Mouse (Mus musculus) left cerebral cortex, adult 8-10 months (tissue): ENCODE results near the gene Mepce. TPM values are rescaled to one million over a fixed set of nuclear protein-coding genes. Genes with fewer than 3 reads are reported as not detected.
"Not testable (repeated sequence)": the region's sequence is repeated elsewhere in the genome, so short reads cannot be mapped to it uniquely, and the experiment has no call there.

Experiments used
- DNase-seq, 2 experiments: peaks; one replicate each; pipeline ENCODE4 v3.0.0; 2022; ENCODE audit warnings: low spot score in 2 of 2
- total RNA-seq, 4 experiments: library from RNA; stranded (reverse); gene quantifications; 2 replicates each; pipeline ENCODE4 v1.2.4; 2022

Gene Mepce
- total RNA-seq, 4 experiments from 2014 or later = 42.8 to 57.8 (median 45.5) TPM

GRCm38 (mm10) chr5:137759971-137760412, 27.5 kb downstream of the Mepce start:
- DNase-seq = peak; percentile 75 to 95

GRCm38 (mm10) chr5:137758921-137759534, 28.4 kb downstream of the Mepce start:
- no peak for DNase-seq

DNA sequence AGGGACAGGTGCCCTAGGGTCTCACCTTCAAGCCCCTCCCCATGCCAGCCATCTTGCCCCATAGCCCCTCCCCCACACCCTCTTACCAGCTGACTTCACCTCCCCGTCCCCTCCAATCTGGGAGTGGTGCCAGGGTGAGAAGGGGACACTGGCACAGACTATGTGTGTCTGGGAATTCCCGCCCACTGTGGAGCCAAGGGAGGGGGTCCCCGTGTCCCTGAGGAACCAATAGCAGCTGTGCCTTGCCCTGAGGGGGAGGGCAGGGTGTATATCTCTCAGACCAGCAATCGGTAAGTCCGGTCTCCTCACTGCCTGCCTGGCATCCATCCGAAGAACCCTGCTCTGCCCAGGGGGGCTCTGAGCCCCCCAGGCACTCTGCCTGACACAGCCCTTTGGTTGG, 29.6 kb downstream of the Mepce start:
- DNase-seq = peak in 1 of 2 experiments; percentile 94

GRCm38 (mm10) chr5:137756882-137757661, 30.4 kb downstream of the Mepce start:
- DNase-seq = peak; percentile 75 to 89

DNA sequence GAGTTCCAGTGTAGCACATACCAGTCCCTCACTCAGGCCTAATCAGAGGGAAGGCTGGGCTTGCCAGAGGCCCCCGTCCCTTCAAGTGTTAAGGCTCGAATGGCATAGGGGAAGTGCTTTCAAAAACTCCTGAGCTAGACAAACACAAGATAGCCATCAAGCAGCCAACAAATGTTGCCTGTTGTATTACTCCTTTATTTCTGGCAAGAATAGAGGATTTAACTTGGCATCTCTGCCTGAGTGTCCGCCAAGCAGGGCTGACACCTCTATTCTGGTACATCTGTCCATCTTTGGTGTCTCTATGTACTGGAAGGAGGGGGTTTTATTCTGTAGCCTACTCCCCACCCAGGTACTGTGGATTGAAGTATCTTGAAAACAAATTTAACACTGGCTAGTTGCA, 31.3 kb downstream of the Mepce start:
- no peak for DNase-seq

DNA sequence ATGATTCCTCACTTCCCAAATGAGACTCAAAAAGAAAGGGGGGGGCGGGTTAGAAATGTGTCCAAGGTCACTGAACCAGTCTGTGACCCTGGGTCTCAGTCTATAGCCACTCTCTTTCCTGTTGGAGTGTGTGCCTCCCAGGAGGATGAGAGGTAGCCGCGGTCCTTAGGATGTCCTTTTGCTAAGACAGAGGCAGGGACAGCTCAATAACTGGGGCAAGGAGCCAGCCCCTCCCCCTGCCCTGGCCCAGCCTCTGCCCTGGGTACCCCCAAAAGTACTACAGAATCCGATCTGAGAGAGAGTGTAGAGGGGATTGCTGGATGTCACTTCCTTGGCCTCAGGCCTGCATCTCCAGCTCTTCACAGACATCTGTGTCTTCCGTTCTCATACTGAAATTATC, 32.0 kb downstream of the Mepce start:
- no peak for DNase-seq

GRCm38 (mm10) chr5:137753111-137753832, 34.2 kb downstream of the Mepce start:
- DNase-seq = no peak

DNA sequence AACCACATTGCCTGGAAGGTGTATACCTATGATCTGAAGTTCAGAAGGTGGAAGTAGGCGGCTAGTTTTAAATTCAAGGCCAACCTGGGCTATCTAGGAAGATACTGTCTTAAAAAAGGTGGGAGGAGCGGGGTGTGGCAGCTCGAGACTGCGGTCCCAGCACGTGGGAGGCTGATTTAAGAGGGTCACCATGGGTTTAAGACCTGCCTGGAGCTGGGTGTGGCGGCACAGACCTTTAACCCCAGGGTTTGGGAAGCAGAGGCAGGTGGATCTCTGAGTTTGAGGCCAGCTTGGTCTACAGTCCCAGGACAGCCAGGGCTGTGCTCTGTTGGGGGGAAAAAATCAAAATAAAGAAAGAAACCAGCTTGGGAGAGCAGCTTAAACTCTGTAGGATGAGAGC, 35.5 kb downstream of the Mepce start:
- DNase-seq = no peak

DNA sequence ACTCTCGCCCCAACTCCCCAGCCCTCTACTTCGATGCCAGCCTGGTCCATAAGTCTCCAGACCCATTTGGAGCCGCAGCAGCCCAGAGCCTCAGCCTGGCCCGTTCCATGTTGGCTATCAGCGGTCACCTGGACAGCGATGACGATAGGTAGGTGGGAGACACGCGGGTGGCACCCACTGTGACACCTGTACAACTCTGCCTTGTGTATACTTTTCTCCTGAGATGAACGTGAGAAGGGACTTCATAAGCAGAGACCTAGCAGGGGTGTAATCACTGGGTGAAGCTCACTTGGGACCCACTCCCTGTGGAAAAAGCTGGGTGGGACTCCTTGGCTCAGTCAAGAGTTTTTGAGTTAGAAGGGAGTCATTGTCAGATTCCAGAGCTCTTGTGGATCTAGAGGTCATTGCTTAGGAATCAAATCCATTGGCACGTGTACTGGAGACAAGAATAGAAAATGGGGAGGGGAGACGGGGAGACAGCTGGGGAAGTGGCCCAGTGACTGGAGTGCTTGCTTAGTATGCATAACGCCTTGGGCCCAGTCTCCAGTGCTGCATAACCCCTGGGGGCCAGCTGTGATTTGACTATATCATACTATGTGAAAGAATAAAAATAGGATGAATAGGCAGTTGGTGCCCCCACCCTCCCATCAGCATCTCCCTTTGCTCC, 36.1 kb downstream of the Mepce start:
- DNase-seq = no peak

DNA sequence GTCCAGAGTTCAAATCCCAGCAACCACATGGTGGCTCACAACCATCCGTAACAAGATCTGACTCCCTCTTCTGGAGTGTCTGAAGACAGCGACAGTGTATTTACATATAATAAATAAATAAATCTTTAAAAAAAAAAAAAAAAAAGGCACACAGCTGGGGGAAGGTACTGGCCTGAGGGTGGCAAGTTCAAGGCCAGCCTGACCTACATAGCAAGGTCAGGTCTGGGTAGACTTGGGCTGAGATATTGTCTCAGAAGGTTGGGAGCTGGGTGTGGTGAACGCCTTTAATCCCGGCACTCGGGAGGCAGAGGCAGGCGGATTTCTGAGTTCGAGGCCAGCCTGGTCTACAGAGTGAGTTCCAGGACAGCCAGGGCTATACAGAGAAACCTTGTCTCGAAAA, 37.2 kb downstream of the Mepce start:
- not testable (repeated sequence) for DNase-seq

DNA sequence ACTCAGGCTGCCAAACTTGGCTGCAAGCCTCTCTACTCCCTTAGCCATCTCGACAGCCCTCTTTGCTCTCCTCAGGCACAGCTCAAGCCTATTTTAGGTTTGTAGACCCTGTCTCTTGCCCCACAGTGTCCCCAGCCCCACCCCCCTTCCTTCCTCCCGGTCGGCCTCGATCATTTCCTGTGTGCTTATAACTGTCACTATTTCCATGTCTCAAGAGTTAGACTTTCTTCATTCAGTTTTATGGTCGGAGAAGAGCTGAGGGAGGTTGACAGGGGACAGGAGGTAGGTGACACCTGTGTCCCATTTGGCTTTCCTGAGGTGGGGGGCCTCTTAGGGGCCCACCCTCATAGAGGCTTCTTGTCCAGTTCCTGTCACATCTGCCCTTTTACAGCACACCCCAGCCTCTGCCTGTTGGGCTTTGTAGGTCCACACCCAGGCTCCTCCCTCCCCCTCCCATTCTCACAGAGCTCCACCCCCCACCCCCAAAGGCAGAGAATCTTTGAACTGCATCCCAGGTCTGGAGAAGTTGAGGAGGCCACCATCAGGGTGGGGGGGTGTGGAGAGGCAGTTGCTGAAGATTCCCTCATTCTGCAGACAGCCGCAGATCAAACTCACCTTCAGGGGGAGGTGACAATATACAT, 38.1 kb downstream of the Mepce start:
- DNase-seq = no peak

- DNase-seq = no peak
These were observed 39.2 kb downstream of the Mepce start for GRCm38 (mm10) chr5:137748130-137748770.

DNA sequence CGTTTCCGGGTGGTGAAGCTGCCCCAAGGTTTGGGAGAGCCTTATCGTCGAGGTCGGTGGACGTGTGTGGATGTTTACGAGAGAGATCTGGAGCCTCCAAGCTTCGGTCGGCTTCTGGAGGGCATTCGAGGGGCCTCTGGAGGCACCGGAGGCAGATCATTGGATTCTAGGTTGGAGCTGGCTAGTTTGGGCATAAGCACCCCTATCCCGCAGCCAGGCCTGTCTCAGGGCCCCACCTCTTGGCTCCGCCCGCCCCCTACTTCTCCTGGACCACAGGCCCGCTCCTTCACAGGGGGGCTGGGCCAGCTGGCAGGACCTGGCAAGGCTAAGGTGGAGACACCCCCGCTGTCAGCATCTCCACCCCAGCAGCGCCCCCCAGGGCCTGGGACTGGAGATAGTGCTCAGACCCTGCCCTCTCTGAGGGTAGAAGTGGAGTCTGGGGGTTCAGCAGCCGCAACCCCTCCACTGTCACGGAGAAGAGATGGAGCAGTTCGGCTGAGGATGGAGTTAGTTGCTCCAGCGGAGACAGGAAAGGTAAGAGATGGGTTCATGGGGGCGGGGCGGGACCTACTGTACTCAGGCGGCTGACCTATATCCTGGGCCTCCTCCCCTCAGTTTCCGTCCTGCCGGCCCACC, 40.0 kb downstream of the Mepce start:
- DNase-seq = no peak

DNA sequence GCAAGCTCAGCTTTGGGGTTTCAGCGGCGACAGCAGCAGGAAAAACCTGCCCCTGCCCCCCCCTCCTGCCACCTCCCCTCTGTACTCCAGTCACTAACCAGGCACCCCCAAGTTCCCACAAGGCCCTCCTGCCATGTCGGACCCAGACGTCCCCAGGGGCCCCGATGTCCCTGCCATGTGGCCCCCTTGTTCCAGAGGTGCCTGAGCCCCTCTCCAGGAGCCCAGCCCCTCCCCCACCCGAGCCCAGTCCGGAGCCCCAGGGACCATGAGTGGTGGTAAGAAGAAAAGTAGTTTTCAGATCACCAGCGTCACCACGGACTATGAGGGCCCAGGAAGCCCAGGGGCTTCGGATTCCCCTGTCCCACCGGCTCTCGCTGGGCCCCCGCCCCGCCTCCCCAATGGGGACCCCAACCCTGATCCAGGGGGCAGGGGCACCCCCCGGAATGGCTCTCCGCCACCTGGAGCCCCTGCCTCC, 40.6 kb downstream of the Mepce start:
- DNase-seq = no peak

DNA sequence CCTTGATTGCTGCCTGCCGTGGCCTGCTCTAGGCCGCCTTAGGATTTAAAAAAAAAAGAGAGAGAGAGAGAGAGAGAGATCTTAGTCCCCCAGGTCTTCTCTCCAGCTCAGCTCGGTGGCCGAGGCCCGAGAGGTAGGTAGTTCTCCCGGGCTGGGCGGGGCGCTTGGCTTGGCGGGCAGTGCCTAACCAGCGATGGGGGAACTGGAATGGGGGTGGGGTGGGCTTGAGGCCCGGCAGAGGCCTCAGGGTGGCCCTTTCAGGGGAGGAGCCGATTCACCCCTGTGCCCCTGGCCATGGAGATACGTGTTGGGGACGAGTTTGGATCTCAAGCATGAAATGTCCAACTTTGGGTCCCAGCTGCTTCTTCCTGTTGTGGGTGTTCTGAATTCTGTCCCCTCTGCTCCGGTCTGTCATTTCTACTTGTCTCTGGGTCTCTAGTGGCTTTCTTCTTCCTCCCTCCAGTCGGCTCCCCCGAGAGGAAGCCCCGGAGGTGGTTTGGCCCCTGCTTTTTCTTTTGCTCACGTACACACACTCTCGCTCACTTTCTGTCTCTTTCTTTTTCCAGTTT, 41.1 kb downstream of the Mepce start:
- no peak for DNase-seq

- DNase-seq = peak; percentile 80 to 91
These were observed 42.0 kb downstream of the Mepce start, which contains the start of gene Tsc22d4 for GRCm38 (mm10) chr5:137745214-137746171. TSS of gene Tsc22d4 (plus strand) at chr5:137745730.

DNA sequence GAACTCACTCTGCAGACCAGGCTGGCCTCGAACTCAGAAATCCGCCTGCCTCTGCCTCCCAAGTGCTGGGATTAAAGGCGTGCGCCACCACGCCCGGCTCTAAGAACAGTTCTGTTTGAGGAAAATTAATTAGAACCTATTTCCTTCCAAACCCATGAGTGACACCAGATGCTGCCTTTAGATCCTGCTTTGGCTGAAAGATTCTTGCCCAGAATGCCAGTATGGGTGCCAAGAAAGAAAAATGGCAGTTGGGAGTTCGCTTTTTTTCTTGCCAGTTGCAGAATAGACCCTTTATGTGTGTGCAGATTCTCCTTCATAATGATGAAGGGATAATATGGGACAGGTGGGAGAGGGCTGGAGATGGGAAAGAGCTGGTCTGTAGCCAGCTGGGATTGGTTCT, 43.3 kb downstream of the Mepce start:
- no peak for DNase-seq

DNA sequence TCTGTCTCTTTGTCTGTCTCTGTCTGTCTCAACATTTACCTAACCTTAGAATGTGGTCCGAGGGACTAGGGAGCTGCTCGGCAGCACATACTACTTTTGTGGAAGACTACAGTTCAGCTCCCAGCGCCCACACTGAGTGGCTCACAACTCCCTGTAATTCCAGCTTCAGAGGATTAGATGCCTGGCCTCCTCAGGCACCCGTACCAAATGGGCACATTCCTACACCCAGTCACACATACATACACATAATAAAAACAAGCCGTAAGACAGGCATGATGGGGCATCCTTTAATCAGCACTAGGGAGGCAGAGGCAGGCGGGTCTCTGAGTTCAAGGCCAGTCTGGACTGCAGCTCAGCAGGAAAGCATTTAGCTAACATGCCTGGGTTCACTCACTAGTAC, 44.6 kb downstream of the Mepce start:
- no peak for DNase-seq

GRCm38 (mm10) chr5:137742048-137742447, 45.4 kb downstream of the Mepce start:
- no peak for DNase-seq
